Mouse (Mus musculus) hindlimb bud, embryonic 11.5 days (tissue): Measurements from ENCODE around the gene Slc38a2.

Experiments
- DNase-seq: peaks from one replicate; pipeline ENCODE4 v3.0.0-alpha.2; 2012; ENCODE audit warnings: low read depth, low spot score; ENCODE audit errors: extremely low spot score

Slc38a2 gene

GRCm38 (mm10) chr15:96696486-96697284 lies 2.8 kb downstream of the Slc38a2 start:
- no peak for DNase-seq

DNA sequence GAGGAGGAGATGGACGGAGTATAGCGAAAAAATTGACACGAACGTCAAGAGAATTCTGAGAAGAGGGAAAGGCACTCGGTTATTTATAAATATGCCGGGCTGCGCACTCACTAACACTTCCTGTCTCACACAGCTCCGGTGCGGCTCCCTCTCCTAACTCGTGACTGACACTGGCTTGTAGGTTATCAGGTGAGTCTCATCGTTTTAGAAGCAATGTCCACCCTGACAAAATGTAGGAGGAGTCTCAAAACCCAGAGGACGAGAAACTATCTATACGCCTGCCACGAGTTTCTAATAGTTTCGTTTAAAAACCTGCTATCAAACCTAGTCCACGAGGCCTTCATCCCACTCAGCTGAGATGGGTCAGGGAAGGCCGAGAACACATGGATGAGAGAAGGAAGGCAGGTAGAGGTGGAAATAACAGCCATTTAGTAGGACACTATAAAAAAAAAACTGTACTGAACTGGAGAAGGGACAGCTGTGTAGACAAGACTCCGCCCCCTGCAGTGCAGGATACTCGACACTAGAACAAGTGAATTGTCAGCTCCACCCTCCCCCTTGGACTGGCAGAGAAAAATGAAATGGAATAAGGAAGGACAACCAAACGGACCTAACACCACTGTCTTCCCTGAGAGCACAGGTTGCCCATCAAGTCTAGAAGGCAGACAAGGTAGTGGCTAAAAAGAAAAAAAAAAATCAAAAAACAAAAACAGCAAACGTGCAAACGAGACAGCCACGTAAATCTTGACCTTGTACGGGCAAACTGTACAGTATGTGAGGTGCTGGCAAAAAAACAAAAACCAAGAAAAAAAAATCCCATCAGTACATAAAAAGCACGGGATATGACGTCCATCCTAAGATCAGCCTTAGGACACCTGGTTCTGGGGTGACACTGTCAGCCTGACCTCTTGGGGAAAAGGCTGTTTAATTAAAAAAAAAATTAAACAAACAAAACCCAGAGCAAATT lies 3.8 kb downstream of the Slc38a2 start:
- DNase-seq = no peak

GRCm38 (mm10) chr15:96694988-96695387 lies 4.5 kb downstream of the Slc38a2 start:
- no peak for DNase-seq

DNA sequence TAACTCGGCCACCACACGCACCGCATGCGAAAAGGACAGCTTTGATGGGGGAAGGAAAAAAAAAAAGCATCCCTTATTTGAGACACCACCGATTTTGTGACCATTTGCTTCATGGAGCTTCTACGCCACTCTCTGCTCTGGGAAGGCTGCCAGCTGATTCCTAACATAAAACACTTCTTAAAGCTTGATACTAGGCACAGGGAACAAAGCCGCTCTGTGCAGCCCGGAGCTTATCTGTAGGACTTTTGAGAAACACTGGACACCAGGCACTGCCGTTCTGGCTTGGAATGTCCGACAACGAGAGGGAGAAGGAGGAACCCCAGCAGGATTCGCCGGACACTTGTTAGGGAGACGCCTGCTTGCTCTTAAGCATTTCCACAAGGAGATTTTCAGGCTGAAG lies 5.8 kb downstream of the Slc38a2 start:
- no peak for DNase-seq

- no peak for DNase-seq
Observed at GRCm38 (mm10) chr15:96692401-96692800, 7.1 kb downstream of the Slc38a2 start.

GRCm38 (mm10) chr15:96691381-96691780 lies 8.1 kb downstream of the Slc38a2 start:
- no peak for DNase-seq

DNA sequence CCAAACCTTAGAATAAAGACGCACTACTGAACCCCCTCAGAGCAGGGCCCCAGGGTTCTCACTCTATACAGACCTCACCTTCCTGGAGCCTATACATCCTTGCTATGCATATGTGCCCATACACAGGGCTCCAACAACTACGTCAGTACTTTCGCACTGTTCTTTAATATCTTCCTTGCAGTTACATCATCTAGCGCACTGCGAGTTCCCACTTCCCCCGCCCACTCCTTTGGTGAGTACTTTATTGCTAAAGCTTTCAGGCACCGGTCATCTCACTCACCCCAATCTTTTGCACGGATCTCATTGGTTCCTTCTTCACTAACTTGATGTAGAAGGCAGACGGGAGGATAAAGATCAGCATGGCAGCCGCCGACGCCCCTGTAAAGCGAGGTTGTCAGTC lies 8.7 kb downstream of the Slc38a2 start:
- no peak for DNase-seq

DNA sequence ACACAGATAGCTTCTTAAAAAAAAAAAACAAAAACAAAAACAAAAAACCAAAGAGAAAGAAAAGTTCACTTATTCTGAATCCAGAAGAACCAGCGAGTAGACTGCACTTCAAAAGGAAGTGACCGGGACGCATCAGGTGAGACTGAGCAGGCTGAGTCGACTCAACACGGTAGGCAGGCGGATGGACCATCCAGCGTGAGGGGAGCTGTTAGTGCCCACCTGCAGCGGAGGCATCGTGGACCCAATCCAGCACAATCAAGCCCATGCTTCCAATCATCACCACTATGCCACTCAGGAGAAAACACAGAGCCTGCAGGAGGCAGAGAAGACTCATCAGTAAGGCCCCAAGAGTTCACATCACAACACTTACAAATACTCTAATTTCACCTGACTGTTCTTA lies 9.6 kb downstream of the Slc38a2 start:
- DNase-seq = no peak

DNA sequence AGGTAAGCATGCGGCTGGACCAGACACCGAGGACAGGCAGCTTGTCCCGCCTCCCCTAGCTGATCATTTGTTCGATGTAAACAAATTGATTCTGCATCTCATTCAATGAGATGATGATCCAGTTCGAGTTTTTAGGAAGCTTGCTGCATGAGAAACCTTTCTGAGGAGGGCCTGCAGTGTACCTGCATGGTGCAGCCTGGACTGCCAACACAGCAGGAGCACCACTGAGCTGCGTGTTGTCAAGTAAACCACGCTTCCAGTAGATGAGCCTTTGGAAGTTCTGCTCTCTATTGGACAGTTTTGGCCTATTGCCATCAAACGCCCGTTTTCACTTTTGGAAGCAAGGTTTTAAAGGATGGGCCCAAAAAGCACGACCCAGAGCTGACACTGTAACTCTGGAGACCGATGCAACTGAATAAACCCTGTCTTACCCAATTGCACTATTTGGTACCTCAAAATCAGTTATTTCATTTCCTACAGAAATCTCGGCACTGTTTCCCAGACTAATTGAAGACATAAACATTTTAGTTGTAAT lies 10.7 kb downstream of the Slc38a2 start:
- DNase-seq = no peak

DNA sequence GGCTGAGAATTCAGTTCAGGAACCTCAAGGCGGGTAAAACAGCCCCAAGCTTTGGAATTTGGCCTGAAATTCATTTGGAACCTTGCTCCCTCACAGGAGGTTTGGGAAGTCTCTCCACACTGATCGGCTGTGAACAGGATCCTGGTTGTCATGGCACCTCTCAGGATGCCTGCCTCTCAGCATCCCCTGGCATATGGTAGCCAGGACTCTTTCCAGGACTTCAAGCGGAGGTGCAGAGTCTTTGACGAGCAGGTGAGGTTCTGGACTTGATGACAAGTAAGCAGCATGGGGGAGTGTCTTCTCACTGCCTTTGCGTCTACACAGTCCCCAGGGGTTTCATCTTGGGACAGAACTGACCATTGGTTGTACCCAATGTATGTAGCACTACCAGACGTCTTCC lies 11.5 kb downstream of the Slc38a2 start:
- DNase-seq = no peak

GRCm38 (mm10) chr15:96687366-96687765 lies 12.2 kb downstream of the Slc38a2 start:
- DNase-seq = no peak

- DNase-seq = no peak
Observed at GRCm38 (mm10) chr15:96686201-96687159, 13.1 kb downstream of the Slc38a2 start.

DNA sequence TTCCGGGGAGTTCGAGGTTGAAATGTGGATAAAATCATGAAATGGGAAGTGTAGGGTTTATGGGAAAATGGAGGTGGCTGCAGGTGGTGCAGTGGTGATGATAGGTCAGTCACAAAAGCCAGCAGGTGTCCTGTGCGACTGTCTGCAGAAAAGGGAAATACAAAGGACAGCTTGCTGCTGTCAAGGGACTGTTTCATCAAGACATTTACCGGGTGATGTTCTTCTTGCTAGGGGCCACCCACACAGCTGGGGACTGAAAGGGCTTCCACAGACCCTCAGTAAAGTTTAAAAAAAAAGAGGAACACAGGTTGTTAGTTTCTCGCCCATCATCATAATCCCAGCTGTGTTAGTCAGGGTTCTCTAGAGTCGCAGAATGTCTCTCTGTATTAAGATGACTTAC lies 14.3 kb downstream of the Slc38a2 start:
- no peak for DNase-seq

GRCm38 (mm10) chr15:96684132-96684830 lies 15.2 kb downstream of the Slc38a2 start:
- DNase-seq = no peak

DNA sequence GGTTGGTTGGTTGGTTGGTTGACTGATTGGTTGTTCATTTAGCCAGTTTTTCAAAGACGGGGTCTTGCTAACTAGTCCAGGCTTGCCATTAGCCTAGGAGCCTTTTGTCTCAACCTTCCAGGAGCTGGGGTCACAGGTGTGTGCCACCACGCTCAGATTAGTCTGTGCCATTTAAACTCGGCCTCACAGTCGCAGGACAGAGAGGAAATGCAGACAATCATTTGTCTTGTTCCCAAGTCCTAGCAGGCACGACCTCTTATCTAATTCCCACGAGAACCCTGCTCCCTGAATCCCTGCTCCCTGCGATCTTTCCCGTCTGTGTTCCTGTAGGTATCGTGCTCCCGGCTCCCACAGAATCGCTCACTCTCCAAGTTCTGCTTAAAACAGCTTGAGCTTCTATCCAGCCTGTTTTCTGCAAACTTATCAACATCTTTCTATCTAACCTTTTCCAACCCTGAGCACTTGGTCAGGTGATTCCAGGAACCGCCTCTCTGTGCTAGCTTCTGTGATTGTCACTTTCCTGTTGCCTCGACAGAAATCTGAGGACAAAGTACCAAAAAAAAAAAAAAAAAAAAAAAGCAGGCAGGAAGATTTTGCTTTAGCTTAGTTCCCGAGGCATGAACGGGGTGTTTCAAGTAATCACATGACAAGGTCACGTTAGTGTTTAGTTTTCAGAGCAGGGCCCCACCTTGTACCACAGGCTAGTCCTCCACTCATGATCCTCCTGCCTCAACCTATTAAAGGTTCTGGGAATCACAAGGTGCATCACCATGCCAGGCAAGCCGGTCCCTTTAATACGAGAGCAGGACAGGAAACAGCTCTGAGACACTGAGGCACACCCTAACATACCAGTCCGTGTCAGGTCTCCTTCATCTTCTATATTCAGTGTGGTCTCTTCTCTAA lies 20.4 kb downstream of the Slc38a2 start:
- DNase-seq = no peak

GRCm38 (mm10) chr15:96676518-96676917 lies 23.0 kb downstream of the Slc38a2 start:
- no peak for DNase-seq

- DNase-seq = no peak
Observed at GRCm38 (mm10) chr15:96675744-96676143, 23.8 kb downstream of the Slc38a2 start.

GRCm38 (mm10) chr15:96675055-96675454 lies 24.5 kb downstream of the Slc38a2 start:
- DNase-seq = no peak

DNA sequence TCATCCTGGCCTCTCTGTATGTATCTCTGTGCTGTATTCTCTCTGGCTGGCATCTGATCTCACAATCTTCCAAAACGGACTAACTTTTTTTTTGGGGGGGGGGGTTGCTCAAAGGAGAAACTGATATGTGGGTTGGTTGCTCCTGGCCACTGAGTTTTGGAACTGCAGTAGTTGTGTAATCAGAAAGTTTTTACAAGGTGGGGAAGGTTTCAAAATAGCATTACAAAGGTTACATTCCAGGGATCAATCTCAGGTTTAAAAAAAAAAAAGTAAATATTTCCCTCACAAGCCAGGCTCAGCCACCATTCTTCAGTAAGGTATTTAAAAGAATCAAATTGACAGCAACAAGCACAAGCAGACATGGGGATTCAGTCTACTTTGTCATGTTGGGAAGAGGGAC lies 25.4 kb downstream of the Slc38a2 start:
- no peak for DNase-seq
